Mouse (Mus musculus) fibroblast of lung, adult 2 months (primary cell): ENCODE results near the gene Rabac1.

Experiments used
- DNase-seq: peaks from one replicate; pipeline ENCODE4 v3.0.0-alpha.2; 2011; ENCODE audit warnings: low read depth

The Rabac1 gene

GRCm38 (mm10) chr7:24930475-24930874, 42.1 kb downstream of the Rabac1 start:
- DNase-seq = no peak
